Mouse (Mus musculus) Patski (cell line): ENCODE data around the gene Fgfr2. TPM values are rescaled to one million over a fixed set of nuclear protein-coding genes. Genes with fewer than 3 reads are reported as not detected.

Experiments
- ATAC-seq: fragments of 100-300 bp; one replicate; pipeline ENCODE4 v1.8.0; 2021
- CTCF ChIA-PET: fragments of 350-600 bp; sonication (Branson Sonifier 250); formaldehyde crosslinking; loops from one replicate; lab custom pipeline; 2022; ENCODE audit warnings: inconsistent platforms; lab: Charles Lee
- POLR2A ChIA-PET: fragments of 350-600 bp; sonication (Branson Sonifier 250); formaldehyde crosslinking; loops from one replicate; lab custom pipeline; 2022; ENCODE audit warnings: antibody characterized with exemption, inconsistent platforms; lab: Charles Lee
- DNase-seq: peaks from one replicate; pipeline ENCODE4 v3.0.0-alpha.2; 2011; ENCODE audit warnings: low read depth, low spot score
- H3K27me3 ChIP-seq: fragments of 371-371 bp; one replicate; pipeline ENCODE4 v1.5.1; 2021
- CTCF ChIP-seq: fragments of 100-300 bp; IDR thresholded peaks from one replicate; pipeline ENCODE4 v1.5.1; 2021
- in situ Hi-C: fragments of 300-500 bp; cut with MboI; formaldehyde crosslinking; loops from 3 replicates; pipeline ENCODE4 v1.11.1; 2018; ENCODE audit warnings: low pct_unique_long_range_greater_than_20kb, mixed read lengths
- polyA plus RNA-seq: library from polyadenylated mRNA; unstranded; gene quantifications from one replicate; pipeline ENCODE4 v1.2.3, GENCODE M21; 2021

Fgfr2 gene
- polyA plus RNA-seq, 1 experiment from 2014 or later, result 48.8 TPM

DNA sequence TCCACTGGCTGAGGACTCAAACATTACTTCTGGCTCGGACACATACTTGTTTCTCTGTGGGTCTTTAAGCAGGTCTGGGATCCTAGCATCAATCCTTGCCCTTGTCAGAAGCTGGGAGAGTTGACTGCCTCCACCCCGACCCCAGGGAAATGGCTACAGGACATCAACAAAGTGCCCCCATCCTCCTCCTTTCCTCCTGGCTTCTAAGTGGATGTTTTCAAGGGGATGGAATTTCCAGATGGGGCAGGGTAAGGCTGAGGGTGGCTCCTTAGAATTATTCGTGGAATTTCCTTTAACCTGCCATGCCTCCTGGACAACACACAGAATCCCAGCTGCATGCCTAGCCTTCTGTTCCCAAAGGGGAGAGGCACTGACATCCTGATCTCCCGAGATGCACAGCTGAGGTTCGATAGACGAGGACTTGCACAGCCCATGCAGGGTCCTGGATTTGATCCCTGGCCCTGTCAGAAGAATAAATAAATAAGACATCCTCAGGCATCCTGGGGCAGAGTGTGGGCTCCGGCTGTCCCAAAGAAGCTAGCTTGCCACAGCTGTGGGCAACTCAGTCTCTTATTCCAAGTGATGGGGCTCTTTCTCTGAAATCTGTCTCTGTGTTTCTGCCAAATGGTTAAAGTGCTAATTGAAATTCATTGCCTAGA is 925.2 kb downstream of the Fgfr2 start:
- POLR2A ChIA-PET, result no interaction called here
- CTCF ChIA-PET, result no interaction called here
- in situ Hi-C loops, result no loop called here
- DNase-seq (no peak), ATAC-seq (no peak)
- no peaks in the 10 kb centered on the region for H3K27me3 ChIP-seq
- TF ChIP-seq CTCF, result no peak

DNA sequence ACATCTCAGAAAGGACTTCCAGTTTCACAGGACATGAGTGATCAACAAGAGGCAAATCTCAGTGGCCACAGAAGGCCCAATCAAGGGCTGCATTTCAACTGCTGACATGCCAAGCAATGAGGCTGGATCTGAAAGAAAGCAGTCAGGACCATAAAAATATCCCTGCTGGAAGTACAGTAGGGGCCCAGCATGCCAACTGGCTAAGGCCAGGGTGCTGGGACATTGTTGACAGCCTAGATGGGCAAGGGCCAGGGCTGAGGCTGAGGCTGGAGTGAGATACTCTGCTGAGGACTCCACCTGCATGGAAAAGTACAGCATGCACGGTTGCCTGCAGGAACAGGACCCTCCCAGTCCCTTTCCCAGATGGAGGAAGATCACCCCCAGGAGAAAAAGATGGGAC is 926.6 kb downstream of the Fgfr2 start:
- DNase-seq (no peak), ATAC-seq (no peak)
- in situ Hi-C loops, result no loop called here
- ChIA-PET CTCF (no interaction called here), POLR2A (no interaction called here)
- H3K27me3 ChIP-seq, result no peaks in the 10 kb centered on the region
- no peak for TF ChIP-seq CTCF

DNA sequence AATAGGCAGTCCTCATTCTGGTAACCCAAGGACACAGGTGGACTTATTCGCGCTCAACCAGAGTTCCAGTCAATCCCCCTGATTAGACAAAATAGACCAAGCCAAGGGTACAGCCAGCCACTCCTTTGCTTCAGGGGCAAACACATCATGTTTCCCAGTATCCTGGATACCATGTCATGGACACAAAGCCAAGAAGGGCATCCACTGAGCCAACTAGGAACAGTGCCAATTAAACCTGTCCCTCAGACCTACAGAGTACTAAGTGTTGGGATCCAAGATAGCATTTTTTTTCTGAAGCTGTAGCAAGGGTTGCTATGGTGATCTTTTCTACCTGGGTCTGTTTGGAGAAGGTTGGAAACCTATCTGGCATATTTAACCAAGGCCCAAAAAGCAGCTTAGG is 929.5 kb downstream of the Fgfr2 start:
- ATAC-seq, result no peak
- ChIA-PET POLR2A (no interaction called here), CTCF (no interaction called here)
- no peak for TF ChIP-seq CTCF
- DNase-seq, result no peak
- in situ Hi-C loops, result no loop called here
- peaks cover 8% of the 10 kb centered on the region for H3K27me3 ChIP-seq

DNA sequence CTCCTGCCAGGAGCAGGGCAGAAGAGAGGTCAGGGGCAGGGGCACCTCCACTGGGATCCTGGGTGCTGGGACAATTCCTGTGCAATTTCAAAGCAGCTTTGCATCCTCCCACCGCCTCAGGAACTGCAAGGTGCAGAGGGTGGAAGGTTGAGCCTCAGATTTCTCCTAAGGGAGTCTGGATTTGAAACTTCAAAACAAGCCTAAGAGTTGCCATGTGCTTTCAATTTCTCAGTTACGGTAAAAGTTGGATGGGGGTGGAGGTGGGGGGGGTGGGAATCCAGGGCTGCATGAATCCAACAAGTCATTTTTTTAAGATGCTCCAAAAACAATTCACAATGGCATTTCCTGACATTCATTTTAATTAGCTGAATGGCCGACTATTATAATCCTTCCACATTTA is 935.7 kb downstream of the Fgfr2 start:
- DNase-seq (no peak), ATAC-seq (no peak)
- H3K27me3 ChIP-seq, result peaks cover 8% of the 10 kb centered on the region
- TF ChIP-seq CTCF, result no peak
- in situ Hi-C loops, result no loop called here
- POLR2A ChIA-PET, result no interaction called here
- CTCF ChIA-PET, result no interaction called here

DNA sequence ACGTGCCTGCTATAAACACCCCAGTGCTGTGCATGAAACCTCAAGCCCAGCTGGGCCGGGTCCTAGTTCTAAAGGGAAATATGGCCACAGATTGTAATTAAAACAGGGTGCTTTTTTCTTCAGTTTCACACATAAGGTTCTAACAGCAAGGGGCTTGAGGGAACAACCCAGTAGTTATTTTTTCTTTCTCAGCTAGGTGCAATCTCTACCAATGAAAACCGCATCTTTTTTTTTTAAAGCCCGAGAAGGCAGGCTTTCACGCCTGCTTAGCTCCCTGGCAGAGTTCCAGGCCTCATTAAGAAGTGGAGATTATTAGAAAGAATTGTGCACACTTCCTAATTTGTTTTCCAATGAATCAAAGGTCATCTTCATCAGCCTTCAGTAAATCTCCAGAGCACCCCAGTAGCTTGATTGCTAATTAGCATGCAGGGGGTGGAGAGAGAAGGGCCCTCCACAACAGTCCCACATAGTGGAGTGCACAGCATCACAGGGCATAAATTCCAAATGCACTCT is 939.2 kb downstream of the Fgfr2 start:
- in situ Hi-C loops, result no loop called here
- ChIA-PET CTCF (interaction anchor here (1.2 kb wide), 1 partner anchor 8 kb away, joined by 4 read pairs; no protein-coding TSS in a partner anchor), POLR2A (no interaction called here)
- no peak for TF ChIP-seq CTCF
- DNase-seq, result no peak
- ATAC-seq, result no peak
- H3K27me3 ChIP-seq, result no peaks in the 10 kb centered on the region

DNA sequence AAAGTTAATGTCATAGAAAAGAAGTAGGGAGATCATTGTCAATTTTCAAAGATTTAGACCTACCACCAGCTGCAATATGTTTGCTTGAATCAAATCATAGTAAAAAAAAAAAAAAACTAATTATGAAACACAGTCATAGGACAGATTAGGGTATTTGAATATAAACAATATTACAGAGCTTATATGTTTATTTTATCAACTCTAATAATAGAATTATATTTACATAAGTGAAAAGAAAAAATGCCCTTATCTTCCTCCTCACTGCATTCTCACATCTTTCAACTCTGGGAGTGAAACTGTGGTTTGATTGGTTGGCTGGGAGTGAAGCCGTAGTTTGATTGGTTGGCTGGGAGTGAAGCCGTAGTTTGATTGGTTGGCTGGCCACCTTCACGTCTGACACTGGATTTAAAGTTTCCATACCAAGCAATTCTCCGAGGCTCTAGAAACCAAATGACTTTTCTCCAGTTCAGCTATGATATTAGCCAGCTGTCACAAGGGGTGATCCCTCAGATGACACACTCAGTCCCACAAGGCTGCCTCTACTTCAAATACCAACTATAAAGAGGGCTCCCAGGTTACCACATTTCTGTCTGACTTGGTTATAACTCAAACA is 941.5 kb downstream of the Fgfr2 start:
- ATAC-seq (no peak), DNase-seq (no peak)
- in situ Hi-C loops, result no loop called here
- ChIA-PET CTCF (no interaction called here), POLR2A (no interaction called here)
- no peak for TF ChIP-seq CTCF
- H3K27me3 ChIP-seq, result no peaks in the 10 kb centered on the region

DNA sequence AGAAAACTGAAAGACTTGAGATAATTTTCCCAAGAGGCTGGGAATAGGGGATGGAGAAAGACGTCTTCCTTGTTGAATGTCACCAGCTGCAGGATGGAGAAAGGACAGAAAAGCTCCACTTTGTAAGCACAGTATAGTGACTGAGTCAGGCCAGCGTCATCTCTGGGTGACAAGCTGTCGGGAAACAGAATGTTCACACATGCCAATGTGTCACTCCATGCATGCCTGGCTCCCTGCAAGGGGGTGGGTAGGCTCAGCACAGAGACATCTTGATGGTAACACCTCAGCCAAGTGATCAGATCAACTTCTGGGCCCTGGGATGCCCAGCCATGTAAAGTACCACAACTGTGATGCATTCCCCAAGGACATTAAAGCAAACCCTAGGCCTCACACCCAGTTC is 942.1 kb downstream of the Fgfr2 start:
- ATAC-seq, result no peak
- no peaks in the 10 kb centered on the region for H3K27me3 ChIP-seq
- TF ChIP-seq CTCF, result no peak
- in situ Hi-C loops, result no loop called here
- DNase-seq, result no peak
- ChIA-PET POLR2A (no interaction called here), CTCF (no interaction called here)

DNA sequence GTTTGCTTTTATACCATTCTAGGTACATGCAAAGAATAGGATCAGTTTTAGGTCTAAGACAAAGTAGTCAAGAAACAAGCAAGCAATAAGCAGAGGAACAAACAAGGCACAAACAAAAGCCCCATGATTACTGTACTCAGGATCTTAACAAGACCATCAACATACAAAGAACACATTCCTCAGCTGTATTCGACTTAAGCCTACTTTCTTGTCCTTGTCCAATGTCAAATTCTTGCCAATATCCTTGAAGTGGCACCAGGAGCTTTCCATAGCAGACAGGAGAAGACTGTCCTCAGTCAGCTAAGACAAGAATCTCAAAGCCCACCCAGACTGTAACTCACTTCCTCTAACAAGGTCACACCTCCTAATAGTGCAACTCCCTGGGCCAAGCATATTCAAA is 944.1 kb downstream of the Fgfr2 start:
- ChIA-PET POLR2A (no interaction called here), CTCF (no interaction called here)
- ATAC-seq (no peak), DNase-seq (no peak)
- no peaks in the 10 kb centered on the region for H3K27me3 ChIP-seq
- in situ Hi-C loops, result no loop called here
- no peak for TF ChIP-seq CTCF

DNA sequence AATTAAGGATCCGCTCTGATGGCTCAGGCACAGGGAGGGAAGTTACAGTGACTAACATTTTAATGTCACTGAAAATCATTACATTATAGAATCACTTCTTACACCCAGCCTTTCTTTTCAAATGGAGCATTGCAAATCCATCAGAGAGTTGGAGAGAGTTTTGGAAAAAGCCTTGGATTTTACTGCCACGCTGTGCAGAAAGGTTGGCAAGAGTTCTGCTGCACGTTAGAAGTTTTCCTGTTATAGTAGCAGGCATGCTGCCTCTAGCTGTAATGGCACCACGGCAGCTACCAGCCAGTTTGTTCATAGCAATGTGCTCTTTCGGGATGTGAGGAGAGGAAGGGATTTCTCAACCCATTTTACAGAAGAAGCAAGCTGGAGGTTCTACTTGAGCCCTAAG is 948.4 kb downstream of the Fgfr2 start:
- POLR2A ChIA-PET, result no interaction called here
- DNase-seq (no peak), ATAC-seq (no peak)
- in situ Hi-C loops, result no loop called here
- CTCF ChIA-PET, result no interaction called here
- peaks cover 3% of the 10 kb centered on the region for H3K27me3 ChIP-seq
- no peak for TF ChIP-seq CTCF

DNA sequence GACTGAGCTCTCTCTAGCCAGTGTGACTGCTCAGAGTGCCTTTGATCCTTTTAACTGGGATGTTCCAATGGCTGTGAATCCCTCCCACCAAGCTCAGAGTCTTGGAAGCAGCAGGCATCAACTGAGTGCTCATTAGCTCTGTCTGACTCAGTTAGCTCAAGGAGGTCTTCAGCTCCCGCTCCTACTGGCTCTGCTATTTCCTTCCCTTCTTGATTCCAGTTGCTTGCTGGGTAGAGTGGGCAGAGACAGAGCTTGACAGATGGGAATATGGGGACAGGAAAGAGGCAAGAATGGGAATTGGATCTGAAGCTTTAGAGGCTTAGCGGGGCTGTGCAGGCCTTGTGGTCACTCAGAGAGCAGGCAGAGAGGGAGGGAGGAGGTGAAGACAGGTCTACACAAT is 948.9 kb downstream of the Fgfr2 start:
- CTCF ChIA-PET, result no interaction called here
- ATAC-seq (no peak), DNase-seq (no peak)
- POLR2A ChIA-PET, result no interaction called here
- TF ChIP-seq CTCF, result no peak
- in situ Hi-C loops, result no loop called here
- peaks cover 3% of the 10 kb centered on the region for H3K27me3 ChIP-seq

DNA sequence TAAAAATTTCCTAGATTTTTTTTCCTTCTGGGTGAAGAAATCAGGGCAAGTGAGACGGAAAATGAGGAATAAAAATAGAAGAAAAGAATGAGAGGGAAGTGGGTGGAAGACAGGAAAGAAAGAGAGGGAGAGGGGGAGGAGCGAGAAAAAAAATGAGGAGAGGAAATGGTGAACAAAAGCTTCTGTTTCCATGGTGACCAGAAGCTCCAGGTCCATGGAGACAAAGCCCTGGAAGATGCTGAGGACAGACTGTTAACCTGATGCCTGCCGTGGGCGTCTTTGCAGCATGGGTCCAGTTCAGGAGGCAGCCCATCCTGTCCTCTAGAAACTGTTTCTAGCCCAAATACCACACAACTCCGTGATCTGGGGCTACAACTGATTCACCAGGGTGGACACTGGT is 950.9 kb downstream of the Fgfr2 start:
- no peak for DNase-seq
- in situ Hi-C loops, result no loop called here
- CTCF ChIA-PET, result interaction anchor here (1.0 kb wide), 1 partner anchor 30 kb away, joined by 4 read pairs; no protein-coding TSS in a partner anchor
- no peak for ATAC-seq
- no peak for TF ChIP-seq CTCF
- peaks cover 3% of the 10 kb centered on the region for H3K27me3 ChIP-seq
- POLR2A ChIA-PET, result no interaction called here
